Mouse (Mus musculus) activated CD4-positive, CD25-positive, alpha-beta regulatory T cell, adult 4 months (primary cell): ENCODE data around the gene Maip1. TPM values are rescaled to one million over a fixed set of nuclear protein-coding genes. Genes with fewer than 3 reads are reported as not detected.
A peak's percentile ranks its signal among the peaks of the same experiment; 100 is the strongest.

Experiments used
- ATAC-seq: one replicate; pipeline ENCODE4 v1.8.0; 2017
- polyA plus RNA-seq, 2 experiments: library from polyadenylated mRNA; unstranded; fragments of 100-300 nt; shearing (Covaris generic); gene quantifications; one replicate each; pipeline ENCODE4 v1.2.1; 2017

Gene Maip1
- polyA plus RNA-seq, 2 experiments from 2014 or later: 9.5 to 10.4 TPM

DNA sequence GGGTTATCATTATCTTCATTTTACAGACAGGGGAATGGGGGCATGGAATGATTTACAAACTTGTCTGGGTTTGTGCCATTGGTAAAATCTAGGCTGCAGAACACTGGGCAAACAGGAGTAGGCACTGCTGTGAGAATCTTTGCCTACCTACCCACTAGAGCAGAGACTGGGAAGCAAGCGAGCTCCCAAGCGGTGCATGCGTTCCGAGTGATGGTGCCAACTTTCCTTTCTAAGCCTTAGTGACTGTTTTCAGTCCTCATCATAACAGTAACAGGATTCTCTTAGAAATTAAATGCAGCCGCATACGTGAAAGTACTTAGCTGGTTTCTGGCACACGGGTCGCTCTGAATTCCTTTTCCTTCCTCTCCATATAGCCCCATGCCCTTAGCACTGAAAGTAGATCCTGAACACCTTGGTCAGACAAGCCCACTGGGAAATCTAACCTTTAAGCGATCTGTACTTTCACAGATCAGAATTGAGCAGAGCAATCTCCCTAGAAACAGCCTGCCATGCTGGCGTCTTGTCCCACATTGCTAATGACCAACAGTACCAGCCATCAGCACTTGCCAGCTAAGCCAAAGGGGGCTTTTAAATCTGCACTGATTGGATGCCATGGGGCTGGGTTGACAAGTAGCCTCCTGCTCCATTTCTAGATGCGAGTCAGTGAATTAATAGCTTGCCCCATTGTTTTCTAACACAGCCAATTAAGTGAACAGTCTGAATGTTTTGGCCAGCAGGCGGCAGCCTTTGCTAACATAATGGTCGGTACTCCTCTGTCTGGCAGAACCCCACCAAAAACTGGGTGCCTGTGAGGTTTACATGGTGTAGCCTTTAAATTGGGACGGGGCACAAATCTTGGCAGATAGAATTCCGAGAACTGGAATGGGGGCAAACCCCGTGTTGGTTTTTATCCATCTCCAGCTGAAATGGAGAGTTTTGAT lies 22.5 kb downstream of the Maip1 start:
- ATAC-seq: peak; percentile 46

DNA sequence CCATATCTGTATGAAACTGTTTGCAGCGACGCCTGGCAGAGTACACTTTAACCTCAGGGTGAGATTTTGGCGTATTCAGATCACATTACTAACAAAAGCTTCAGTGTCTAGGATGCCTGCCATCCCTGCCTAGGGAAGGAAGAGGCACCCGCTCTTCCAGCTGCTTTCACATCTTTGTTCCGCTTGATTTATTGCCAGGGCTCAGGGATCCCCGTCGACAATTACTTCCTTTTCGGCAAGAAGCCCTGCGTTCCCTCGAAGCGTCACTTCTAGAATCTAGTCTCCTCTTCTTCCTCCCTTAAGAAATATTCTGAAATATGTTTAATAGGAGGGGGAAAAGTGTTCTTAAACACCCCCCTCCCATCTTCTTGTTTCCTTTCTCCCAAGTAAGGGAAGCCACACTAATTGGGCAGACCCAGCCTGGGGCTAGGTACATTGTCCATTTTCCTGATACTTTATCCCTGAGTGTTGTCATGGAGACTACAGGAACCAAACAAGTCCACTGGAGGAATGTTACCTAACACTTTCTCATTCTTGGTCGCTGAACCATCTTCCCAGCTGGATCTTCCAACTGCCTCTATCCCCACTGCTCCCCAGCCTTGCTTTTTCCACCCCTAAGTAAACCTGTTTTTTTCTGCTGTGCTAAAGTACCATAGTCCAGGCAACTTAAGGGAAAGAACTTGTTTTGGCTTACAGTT lies 23.8 kb downstream of the Maip1 start:
- ATAC-seq: no peak

DNA sequence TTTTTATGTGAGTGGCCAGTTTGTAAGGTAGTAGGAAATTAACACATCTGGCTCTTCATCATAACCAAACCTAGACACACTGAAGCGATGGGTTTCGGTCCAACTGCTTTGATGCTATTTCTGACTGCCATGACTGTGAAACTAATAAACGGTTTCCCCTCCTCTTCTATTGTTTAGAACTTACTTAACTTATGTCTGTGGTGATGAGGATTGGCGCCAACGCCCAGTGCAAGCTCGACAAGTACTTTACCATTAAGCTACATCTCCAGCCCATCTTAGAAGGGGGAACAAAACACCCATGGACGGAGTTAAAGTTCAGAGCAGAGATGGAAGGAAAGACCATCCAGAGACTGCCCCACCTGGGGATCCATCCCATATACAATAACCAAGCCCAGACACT lies 27.0 kb downstream of the Maip1 start:
- ATAC-seq: no peak

DNA sequence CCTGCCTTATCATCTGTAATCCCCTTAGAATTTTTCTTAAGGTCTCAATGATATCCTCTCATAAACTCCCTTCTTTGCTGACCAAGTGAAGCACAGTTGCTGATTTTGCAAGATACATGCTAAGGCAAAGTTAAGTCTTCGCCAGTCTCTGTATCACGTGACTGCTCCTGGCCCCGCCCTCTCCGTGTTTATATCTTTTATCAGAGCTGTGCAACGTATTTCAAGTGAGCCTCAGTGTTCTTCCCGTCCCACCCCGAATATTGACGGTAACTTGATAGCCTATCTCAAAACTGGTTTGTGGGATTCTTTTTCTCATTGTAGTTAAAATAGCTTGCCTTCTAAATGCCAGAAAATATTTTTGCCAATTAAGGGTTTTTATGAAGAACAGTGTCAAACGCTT lies 30.3 kb downstream of the Maip1 start:
- ATAC-seq: peak; percentile 68

DNA sequence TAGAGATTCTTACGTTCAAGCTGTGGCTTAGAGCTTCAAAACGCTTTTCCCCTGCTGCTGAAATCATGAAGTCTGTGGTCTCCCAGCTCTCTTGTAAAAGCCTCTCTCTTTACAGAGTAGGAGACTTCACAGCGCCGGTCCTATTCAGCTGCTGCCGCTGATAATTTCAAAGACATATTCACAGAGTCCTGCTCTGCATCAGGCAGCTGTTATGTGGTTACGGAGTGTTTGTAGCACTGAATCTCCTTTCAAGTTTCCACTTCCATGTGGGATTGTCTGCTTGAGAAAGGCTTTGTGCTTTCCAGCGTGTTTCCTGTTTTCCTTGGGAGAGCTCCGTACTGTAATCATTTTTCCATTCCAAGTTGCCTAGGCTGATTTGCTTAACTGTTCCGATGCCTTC lies 30.8 kb downstream of the Maip1 start:
- no peak for ATAC-seq

DNA sequence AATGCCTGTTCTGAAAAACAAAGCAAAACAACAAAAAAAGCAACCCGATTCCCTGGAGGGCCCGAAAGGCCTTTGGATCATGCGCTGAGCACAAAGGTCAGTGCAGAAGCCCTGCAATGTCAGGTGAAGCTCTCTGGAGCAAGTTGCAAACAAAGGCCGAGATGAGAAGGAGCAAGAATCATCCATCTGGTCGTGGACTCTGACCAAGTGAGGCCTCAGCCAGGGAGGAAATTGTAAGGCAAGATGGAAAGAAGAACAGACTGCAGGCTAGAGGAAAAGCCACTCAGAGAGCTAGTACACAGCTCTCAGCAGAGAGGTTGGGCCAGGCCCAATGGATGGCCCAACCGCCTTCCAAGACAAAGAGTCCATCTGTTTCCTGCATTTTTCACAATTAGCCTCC lies 32.9 kb downstream of the Maip1 start:
- no peak for ATAC-seq

DNA sequence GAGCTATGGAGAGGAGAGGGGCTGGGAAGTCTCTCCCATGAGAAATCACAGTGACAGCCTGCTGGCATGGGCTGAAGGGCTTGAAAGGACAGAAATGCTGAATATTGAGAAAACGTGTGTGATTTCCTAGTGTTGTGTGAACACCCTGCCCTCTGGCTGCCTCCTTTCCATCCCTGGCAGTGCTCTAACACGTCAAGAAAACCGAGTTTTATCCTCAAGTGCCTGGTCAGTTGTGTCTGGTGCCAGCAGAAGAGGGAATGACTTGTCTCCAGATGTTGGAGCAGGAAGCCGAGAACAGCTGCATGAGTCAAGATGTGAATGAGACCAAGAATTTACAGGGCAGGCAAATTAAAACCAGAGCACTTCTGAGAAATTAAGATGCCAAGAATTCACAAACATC lies 34.6 kb downstream of the Maip1 start:
- ATAC-seq: no peak

DNA sequence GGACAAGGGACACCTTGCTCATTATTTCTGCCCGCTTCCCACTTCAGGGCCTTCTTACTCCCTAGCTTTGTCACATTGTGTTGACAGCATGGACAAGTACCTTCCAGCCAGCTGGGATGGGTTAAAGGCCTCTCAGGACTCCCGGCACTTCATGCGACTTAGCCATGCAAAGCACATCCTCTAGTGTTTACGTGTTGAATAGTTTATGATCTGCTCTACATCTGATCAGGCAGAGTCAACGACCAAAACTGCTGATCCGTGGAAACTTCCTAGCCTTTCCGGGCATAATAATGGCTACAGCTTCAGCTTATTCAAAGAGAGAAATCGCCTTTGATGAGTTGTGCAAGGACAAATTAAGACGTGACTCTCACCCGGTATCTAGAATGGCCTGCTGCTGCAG lies 39.6 kb downstream of the Maip1 start:
- no peak for ATAC-seq

DNA sequence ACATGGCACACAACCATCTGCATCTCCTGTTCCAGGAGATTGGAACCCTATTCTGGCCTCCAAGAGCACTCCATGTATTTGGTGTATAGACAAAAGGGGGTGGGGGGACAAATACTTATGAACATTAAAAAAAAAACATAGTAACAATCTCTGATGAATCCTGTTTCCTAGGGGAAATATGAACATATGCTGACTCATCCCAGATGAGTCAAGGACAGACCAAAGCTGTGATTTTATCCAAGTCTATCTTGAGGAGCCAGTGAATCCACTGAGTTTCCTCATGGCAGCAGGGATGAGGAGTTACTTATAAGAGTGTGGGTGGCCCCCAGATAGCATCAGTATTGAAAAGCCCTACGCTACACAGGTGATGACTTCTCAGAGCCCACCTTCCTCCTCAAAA lies 44.1 kb downstream of the Maip1 start:
- no peak for ATAC-seq

DNA sequence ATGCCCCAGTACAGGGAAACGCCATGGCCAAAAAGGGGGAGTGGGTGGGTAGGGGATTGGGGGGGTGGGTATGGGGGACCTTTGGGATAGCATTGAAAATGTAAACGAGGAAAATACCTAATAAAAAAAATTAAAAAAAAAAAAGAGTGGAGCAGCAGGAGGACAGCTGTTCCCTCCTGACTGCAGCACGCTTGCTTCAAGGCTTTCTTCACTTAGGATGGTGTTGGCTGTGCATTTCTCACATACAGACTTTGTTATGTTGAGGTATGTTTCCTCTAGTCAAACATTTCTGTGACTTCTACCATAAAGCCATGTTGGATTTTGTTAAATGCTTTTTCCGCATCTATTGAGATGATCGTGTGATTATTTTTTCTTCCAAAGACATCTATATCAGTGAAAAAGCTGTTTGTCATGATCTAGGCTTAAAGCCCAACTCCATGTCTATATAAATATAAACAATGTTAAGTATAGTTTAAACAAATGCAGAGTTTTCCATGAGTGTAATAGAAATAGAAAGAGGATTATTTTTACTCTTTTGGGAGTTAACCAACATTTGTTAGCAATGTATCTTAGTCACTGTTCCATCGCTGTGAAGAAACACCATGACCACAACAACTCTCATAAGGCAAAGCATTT lies 54.3 kb downstream of the Maip1 start:
- no peak for ATAC-seq

Other genes with a start within 250 kb of the Maip1 start
- 1 to 10 TPM; 3.9 to 4.3 TPM for gene 1700066M21Rik, start 28.7 kb upstream of the Maip1 start, polyA plus RNA-seq
- gene Tyw5, start 773 bp downstream of the Maip1 start, polyA plus RNA-seq: 10 to 100 TPM; 17.0 to 23.4 TPM